Mouse (Mus musculus) cerebellum, postnatal 14 days (tissue): ENCODE results near the gene Rita1.

Experiments used
- DNase-seq, 2 experiments: peaks; one replicate each; pipeline ENCODE4 v3.0.0; 2021; ENCODE audit warnings: mixed read lengths in 2 of 2

The Rita1 gene

GRCm38 (mm10) chr5:120570289-120570897 is 42.0 kb downstream of the Rita1 start:
- no peak for DNase-seq

GRCm38 (mm10) chr5:120569791-120570190 is 42.6 kb downstream of the Rita1 start:
- no peak for DNase-seq

DNA sequence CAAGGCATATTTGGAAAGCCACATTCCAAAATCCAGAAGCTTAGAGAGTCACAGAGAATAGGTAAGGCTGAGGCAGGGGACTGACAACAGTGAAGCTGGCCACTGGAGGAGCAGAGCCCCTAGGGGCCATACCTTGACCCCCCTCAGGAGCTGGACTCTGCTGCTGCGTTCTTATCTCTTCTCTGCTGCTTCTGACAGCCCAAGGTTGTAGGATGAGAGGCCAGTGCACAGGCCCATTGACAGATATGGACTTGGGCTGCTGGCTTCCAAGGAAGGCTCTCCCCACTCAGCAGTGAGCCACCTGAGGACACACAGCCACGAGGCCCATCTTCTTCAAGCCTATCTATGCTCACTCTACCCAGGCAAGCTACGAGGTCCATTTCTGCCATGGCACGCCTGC is 43.4 kb downstream of the Rita1 start:
- no peak for DNase-seq

DNA sequence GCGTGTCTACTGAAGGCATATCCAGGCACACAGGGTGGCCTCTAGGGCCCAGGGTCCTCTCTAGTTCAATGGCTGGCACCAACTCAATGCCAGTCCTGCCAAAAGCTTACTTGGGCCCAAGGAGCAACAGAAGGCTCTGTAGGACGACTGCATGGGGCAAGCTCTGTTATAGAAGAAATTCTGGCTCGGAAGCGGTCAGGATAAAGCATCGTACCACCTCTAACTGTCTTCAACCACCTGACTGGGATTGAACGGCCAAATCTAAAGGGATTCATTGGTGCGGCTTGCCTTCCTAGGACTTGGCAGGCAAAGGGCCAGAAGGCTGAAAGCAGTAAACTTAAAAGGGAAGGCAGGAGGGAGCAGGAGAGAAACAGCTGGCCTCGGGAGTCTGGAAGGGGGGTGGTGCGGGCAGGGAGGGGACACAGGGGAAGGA is 44.0 kb downstream of the Rita1 start:
- DNase-seq, result peak; percentile 81 to 84

DNA sequence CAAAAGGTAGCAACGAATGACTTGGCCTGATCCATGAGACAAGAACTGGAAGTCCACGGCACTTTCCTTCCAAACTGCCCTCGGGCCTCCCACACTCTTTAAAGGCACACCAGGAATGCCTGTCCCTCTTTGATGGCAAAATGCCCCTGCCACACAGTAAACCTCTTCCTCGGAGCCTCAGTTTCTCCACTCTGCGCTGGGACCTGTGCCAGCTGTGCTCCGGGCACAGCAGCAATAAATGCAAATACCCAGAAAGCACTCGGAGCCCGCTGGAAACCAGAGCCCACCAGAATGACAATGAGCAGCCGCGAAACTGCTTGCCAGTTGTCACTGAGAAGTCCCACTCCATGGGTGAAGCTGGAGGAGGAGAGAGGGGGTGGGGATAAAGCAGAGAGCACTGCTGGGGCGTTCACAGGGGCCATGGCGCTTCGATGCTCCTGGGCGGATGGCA is 44.6 kb downstream of the Rita1 start:
- DNase-seq, result peak in 1 of 2 experiments; percentile 64

DNA sequence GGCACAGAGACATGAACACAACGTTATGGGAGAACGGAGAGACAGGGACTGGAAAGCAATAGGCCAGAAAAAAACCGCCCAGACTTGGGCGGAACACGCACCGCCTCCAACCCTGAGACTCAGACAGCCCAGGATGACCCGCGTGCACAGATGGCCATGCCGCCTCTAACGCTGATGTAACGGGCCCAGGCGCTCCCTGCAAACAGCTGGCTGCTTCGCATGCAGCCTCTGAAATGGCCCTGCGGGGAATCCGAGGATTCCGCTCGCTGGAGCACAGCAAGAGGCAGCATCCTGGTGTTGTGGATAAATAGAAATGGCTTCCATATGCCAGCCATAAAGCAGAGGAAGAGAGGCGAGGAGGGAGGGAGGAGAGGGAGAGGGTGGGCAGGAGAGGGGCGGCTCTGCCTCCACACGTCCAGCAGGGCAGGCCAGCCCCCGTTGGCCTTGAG is 45.1 kb downstream of the Rita1 start:
- peak; percentile 70 to 76 for DNase-seq

DNA sequence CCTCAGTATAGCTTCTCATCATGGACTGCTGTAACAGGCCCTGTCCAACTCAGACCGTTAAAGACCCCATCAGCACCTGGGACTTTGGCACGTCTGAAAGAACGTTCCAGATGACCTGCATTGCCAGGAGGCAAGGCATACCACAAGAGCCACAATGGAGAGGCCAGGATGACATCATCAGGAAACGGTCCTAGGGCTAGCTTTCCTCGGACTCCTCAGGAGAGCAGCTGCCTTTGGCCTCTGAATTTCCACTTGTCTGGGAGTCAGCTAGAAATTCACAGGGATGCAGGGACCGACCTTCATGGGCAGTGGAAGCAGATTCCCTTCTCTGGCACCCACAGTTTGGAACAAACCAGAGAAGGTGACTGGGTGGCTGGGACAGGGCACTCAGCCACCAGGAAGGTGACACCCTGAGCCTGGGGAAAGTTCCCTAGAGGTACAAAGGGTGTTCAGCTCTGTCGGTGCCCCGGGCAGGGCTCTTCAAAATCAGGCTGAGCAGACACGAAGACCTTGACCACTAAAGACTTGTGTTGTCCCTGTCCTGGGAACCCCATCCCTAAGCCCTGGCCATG is 45.6 kb downstream of the Rita1 start:
- peak in 1 of 2 experiments; percentile 62 for DNase-seq

GRCm38 (mm10) chr5:120566101-120566500 is 46.3 kb downstream of the Rita1 start:
- DNase-seq, result peak; percentile 88 to 93

GRCm38 (mm10) chr5:120565171-120565905 is 47.1 kb downstream of the Rita1 start:
- no peak for DNase-seq

DNA sequence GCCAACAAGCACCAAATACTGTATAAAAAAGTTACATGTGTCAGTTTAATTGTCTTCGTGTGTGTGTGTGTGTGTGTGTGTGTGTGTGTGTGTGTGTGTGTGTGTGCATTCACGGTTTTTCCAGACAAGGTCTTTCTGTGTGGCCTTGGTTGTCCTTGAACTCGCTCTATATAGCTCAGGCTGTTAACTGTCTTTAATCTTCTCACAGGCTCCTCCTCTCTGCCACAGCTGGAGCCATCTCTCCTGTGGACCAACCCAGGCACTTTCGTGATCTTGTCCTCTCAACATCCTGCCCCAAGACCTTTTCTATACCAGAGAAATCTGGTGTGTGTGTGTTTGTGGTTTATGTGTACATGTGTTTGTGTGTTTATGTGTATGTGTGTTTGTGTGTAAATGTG is 48.5 kb downstream of the Rita1 start:
- DNase-seq, result no peak

DNA sequence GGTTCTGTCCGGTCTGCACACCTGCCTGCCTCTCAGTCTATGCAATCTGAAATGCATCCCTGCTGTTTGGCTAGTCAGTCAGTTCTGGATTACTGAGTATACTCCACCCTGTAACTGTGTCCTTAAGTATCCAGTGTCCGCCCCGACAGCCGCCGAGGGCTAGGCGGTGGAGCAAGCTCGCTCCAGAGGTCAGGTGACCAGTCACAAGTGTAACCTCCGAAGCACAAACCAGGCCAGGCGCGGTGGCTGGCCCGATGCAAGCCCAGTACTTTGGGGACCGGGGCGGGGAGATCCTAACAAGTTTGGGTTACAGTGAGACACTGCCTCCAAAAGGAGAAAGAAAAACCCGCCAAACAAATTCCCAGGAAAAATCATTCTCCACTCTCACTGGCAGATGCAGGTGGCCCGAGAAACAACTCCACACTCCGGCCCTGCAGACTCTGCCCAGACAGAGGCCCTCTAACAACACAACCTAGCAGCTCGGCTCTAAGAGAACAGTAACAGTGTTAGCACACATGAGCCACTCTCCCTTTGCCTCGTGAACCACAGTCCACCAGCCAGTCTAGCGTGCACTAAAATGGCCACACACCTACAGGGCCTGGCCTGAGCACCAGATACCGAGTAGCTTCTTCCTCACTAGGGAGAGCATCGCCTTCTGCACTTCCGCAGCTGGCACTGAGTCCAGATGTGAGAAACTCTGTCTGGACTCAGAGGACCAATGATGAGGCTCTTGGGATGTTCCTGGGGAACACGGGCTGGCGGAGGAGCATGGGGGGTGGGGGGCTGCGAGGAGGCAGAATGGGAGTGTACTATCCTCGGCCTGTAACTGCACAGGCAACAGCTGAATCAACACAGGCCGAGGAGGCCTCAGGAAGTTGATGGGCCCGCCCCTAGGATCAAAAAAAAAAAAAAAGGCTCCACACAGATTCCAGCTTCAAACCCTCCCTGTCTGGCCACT is 49.2 kb downstream of the Rita1 start:
- DNase-seq, result no peak

DNA sequence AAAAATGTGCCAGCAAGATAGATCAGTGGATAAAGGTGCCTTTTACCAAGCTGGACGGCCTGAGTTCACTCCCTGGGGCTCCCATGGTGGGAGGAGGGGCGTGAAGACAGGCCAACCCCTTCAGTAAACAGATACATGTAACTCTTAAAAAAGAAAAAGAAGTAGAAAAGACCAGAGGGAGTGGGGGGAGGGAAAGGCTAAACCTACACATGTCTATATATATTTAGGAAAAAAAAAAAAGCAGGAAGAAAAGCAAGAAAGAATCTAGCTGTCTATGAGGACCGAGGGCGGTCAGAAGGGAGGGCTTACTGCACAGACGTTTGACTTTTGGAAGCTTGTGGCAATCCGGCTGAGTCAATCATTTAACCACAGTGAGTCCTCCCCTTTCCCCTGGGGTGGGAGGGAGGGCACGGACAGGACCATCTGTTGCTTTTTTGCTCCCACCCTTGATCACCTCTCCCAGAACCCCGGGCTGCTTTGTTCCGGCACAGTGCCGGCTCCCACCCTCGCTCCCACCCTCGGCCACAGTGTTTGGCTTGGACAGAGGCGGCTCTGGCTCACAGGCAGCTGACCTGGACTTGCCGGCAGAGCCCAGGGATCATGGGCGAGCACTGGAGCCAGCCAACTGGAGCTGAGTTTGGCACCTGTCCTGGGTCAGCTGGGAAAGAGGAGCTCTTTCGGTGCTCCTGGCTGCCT is 51.6 kb downstream of the Rita1 start:
- DNase-seq, result peak; percentile 89

DNA sequence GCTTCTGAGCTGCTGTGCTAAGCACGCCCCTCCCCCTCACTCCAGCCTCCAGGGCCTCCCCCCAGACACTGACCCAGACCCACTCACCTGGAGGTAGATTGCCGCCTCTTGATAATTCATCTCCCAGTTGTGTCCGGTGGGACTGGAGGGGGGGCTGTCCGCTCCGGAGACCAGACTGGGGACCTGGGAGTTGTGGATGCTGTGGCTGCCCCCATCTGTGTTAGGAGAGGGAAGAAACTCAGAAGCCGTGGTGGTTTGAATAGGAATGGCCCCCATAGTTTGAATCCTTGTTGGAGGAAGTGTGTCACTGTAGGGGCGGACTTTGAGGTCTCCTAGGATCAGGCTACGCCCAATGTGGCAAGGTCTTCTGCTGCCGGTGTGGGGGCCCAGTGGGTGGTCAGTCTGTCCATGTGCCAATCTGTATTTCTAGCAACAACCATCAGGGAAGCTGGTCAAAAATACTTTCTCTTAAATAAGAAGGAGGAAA is 52.2 kb downstream of the Rita1 start:
- DNase-seq, result peak in 1 of 2 experiments; percentile 62

DNA sequence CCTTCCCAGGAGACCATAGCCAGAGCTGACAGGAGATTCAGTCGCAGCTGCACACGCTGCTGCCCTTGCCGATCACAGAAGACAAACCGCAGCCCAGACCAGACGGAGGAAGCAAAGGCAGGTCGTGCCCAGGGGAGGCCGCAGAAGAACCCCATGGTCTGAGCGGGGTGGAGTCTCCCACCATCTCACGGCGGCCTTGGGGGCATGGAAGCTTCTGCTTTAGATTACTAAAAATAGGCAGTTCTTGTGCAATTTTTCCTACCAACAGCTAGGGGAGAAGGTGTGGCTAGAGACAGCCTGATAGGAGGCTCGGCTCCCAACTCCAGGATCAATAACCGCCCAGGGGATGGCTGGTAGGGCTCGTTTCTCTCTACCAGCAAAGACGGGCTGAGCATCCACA is 53.6 kb downstream of the Rita1 start:
- no peak for DNase-seq

GRCm38 (mm10) chr5:120558041-120558440 is 54.3 kb downstream of the Rita1 start:
- no peak for DNase-seq

DNA sequence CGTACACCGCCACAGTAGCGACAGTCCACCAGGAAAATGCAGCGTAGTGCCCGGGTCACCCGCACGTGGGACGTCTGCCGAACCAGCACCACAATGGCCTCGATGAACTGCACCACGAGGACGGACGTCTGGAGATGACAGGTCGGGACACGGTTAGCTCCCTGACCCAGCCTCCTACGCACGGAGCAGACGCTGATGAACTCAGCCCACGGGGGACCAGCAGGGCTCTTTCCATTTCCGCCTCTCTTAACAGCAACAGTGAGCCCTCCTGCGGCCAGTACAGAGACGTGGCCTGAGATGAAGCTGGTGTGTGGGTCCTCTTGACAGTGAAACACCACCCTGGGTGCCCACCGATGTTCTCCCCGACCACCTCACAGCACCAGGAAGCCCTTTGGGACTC is 56.5 kb downstream of the Rita1 start:
- DNase-seq, result no peak

DNA sequence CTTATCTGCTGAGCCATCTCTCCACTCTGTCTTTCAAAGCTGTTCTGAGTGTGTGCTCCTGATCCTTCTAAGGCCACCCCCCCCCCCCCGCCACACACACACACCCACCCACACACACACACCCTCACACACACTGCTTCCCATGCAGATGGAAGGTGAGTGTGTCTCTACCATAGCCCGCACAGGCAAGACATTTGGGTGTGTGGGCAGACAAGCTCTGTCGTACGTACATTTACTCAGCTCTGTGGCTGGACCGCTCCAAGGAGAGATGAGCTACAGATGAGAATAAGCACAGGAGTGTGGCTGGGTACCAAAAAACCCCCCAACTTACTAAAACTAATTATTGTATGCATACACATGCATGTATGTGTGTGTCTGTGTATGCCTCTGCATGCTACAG is 61.7 kb downstream of the Rita1 start:
- DNase-seq, result no peak

- DNase-seq, result no peak
Measured at GRCm38 (mm10) chr5:120550137-120550536, 62.3 kb downstream of the Rita1 start.

- no peak for DNase-seq
Measured at GRCm38 (mm10) chr5:120548236-120548850, 64.0 kb downstream of the Rita1 start.
